Mouse (Mus musculus) cerebellum, adult 11-12 months (tissue): ENCODE measurements at regions not wholly inside any gene's neighbourhood (a gene's known extent, or its start where the extent isn't known, plus 50 kb on each side); places are given as distances from the start of the nearest gene placed in this dataset.

Experiments used
- DNase-seq: peaks from one replicate; pipeline ENCODE4 v3.0.0; 2022

DNA sequence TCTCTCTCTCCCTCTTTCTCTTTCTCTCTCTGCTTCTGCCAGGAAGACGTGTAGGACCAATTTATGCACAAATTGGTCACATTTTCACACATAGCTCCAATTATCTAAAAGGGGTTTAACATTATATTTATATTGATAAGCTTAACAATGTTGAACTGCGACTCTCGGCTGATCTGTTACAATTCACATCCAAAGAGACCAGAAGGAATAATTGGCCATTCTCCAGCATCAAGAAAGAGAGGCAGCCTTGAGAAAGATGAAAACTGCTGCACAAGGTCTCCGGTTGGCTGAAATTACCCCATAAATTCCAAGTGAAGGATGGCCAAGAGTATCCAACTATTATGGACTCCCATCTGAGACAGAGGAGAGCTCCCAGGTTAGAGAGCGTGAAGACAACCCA, 398.4 kb downstream of the Tshz3 start:
- no peak for DNase-seq

DNA sequence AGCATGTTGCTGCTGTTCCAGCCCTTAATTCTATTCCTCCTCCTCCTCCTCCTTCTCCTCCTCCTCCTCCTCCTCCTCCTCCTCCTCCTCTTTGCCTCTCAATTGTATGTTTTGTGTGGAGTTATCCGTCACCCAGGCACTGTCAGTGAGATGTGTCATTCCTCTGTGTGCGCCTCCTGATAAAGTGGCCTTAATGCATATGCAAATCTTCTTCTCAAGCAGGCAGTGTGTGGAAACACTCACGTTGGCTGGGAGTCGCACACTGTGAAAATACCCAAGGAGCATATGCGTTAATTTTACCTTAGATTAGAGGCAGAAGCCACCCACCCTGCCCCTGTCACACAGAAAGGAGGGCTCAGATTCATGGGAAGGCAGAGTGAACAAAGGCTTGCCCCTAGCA, 401.0 kb downstream of the Tshz3 start:
- DNase-seq, result no peak

DNA sequence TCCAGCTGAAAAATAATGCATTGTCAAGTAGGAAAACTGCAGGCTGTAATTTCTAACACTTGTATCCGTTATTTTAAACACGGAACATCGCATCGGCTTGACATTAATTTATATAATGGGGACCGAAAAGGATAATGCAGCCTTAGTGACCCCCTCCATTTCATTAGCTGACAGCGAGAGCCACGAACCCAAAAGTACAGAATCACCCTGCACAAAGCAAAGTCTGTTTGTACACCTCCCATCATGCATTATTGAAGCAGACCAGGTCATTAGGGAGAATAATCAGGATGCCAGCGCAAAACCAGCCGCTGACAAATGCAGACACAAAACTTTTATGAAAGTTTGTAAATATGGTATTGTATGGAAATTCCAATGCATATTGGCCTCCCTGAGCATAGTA, 406.8 kb downstream of the Tshz3 start:
- no peak for DNase-seq

DNA sequence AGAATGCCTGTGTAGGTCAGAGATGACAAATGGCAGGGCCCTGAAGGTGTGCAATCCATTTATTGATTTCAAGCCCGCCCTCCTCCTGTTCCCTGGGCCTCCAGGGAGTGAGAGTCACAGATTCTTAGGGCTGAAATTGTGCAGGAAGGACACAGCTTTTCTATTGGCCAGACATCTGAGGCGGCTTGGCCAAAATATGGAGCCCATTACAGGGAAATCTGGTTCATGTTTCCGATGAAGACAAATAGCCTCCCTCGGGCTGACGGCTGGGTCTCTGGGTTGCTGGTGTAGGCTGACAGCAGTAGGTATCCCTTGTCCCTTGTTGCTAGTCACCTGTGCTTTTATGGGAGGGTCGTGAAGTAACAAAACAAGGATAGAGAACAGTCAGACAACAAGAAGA, 413.2 kb downstream of the Tshz3 start:
- no peak for DNase-seq

DNA sequence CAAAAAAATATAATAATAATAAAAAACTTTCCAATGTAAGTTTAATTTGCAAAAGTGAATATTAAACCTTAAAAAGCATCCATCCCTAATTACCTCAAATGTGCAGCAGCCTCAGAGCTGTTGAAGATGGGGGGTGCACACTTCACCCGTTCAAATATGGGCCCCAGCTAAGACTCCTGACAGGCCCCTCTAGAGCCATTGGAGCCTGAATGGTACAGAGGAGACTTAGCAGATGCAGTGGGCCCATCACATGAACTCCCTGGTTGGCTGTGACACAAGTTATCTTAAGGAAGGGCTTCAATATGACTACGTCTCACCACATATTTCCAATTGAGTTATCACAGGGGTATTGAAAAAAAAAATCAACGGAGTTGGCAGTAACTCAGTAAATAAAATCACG, 422.9 kb downstream of the Tshz3 start:
- DNase-seq, result no peak

DNA sequence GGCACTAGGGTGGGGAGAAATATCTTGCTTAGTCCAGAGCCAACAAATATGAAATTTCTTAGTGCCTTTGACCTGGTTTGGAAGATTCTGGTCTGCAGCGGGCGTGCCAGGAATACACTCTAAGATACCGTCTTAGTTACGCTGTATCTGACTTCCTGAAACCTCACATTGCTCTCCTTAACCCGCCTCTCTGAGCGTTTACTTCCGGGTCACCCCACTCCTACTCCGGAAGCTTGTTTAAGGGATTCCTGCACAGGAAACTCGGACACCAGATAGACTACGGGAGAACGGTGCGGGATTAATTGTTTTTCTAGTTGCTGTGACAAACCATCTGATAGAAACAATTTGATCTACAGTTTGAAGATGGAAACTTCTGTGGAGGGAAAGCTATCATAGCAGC, 442.3 kb downstream of the Tshz3 start:
- no peak for DNase-seq

DNA sequence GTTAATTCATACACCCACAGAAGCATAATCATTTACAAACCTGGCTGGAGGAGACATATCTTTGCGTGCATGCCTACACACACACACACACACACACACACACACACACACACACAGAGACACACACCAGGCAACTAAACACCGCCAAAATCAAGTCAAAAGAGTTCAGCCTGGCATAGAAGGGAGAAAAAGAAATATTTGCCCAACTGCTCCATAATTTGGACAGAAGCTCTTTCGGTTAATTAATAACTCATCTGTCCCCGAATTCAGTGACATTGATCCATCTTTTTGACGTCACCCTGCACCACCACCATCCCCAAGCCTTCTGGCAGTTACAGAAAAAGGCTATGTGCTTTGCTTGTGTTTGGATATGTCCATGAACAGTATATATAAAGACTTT, 444.9 kb downstream of the Tshz3 start:
- no peak for DNase-seq

DNA sequence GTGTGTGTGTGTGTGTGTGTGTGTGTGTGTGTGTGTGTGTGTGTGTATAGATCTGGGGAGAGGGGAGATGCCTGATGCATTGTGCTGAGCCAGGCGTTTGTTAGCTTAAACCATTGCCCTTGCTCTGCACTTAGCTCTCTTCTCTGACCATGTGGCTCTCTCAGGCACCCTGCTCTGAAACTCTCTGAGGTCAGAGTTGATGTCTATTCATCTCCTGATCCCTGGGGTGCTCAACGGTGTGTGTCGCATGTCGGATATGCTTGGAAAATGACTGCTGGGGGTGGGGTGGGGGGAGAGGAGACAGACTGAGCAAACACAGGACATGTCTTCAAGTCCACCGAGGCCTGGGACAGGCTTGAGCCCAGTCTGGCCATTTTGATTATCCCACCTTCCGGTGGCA, 446.4 kb downstream of the Tshz3 start:
- no peak for DNase-seq

DNA sequence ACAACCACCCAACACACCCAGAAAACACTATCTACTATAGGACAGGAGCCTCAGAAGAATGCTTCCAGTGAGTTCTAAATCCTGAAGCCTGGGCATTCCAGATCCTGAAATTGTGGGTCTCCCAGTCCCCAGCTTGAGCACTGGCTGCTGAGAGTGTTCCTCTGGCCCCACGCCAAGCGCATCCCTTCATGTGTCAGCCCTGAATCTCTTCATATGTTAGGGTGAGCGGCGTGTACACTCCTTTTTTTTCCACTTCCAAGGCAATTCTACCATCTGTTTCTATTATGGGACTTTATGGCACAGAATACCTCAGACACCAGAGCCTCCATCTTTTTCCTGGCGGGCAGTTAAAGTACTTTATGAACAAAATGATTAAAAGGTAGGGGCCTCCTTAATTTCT, 451.8 kb downstream of the Tshz3 start:
- DNase-seq, result no peak

DNA sequence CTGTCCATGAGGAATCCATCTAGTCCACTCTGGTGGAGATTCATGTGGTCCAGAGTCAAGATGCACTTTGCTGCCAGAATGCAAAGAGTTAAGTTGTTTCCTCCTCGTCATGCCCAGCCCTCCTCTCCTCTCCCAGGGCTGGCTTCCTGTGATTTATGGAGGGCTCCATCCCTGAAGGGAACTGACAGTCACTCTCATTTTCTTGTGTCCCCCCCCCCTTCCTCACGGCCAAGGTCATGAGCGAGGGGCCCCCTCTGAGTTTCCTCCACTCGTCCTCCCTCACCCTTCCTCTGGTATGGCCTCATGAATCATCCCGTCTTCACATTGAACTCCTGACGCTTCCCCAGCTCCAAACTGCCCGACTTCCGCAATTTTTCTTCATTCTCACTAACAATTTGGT, 461.9 kb downstream of the Tshz3 start:
- DNase-seq, result no peak

DNA sequence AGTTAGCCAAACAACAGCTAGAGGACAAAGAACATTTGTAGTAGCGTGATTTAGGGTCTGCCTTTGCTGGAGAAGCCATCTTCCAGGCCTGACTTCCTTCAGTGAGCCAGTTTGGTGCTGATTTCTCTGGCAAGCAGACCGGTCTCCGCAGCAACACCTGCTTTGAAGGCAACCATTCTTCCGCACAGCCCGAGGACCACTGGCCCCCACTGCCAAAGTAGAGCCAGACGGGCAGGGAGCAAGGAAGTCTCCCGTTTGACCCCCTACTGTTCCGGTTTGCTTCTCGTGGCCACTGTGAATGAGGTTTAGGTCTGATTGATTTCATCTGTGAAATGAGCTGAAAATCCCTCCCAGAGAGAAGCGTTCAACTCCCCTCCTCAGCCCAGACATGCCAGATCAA, 471.0 kb downstream of the Tshz3 start:
- no peak for DNase-seq

DNA sequence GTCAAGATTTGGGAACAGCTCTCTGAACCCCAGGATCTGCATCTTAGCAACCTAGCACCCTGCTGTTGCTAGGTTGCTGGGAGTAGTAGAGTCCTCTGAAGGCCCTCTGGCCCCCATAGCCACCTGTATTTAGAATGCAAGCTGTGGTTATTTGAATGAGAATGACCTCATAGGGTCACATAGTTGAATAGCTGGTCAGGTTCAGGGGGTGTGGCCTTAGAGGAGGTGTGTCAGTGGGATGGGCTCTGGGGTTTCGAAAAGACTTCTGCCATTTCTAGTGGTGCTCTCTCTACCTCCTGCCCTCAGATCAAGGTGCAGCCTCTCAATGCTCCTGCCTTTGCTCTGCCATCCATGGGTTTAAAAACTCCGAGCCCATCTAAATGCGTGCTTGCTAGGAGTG, 477.8 kb downstream of the Tshz3 start:
- DNase-seq, result no peak

DNA sequence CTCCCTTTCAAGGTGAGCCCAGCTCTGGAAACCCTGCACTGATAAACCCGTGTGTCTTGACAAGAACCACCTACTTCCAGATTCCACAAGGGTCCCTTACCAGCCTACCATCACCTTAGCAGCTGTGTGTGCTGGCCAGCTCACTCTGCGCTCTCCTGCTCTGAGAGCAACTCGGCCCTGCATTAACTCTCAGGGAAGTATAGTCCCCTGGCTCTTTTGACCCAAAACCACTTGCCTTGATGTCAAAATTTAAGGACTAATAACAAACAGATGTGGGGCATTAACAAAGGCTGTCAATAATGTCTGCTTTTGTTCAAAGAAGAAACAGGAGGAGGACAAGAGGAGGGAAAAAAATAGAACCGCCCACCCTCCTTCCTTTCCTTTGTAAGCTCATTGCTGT, 480.3 kb downstream of the Tshz3 start:
- DNase-seq, result no peak

DNA sequence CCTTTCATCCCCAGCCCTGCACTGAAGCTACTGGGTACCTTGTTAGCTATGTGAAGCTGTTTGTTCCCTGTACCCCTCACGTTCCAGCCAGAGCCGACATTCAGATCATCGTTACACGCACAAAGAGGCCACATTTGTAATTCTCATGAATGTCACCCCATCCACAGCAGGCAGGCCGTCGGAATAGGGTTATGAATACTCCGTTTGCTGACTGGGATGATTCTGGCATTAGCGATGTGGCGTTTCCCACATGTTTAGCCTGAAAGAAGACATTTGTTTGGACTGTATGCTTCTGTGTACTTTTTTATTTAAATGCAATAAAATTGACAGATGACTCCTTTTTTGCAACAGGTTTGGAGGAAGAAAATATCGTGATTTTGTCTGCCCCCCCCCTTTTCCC, 482.0 kb downstream of the Tshz3 start:
- no peak for DNase-seq

DNA sequence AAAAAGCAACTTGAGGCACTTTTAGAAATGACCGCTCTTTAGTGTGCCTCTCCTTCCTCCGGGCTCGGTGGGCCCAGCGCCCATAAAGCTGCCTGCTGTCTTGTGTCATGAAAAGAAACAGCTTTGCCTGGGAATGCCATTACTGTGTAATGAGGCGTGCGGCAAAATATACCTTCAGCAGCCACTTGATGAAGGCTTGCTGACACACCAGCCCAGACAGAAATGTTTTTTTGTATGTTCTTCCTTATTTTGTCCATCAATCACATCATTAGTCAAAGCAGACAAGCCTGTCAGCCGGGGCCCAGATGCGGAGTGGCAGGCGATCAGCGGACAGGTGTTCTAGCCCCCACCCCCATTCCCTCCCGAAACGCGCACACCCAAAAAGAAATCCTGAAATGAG, 482.5 kb downstream of the Tshz3 start:
- DNase-seq, result no peak

DNA sequence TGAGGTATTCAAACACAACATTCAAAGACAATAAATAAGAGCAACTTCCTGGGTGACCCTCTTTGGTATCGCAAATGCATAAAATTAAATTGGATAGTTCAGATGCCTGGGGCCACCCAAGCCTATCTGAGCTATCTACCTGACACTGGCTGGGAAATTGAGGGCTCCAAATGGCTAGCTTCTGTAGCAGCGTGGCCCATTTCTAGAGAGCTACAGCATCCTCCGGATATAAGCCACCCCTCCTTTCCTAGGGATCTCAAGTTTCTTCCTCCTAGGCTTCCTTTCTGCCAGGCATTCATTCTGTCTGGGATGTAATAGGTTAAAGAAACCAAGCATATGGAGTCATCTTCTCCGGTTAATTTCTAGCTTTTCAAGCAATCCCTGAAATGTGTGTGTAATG, 483.2 kb downstream of the Tshz3 start:
- DNase-seq, result no peak

DNA sequence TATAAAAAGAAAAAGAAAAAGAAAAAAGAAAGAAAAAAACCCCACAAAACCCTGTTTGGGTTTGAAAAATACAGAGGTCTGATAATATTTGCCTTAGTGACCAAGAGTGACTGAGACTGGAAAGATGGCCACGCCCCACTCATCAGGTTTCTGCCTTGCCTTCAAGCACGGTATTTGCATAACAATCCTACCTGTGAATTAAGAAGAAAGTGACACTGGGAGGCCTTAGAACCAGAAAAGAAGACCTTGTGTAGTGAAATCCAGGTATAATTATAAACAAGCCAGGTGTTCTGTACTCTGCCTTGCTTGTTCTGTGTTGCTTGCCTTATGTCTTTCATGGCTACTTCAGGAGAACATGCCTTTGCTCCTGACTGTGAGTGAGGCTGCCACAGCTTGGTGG, 494.6 kb downstream of the Tshz3 start:
- DNase-seq, result no peak

DNA sequence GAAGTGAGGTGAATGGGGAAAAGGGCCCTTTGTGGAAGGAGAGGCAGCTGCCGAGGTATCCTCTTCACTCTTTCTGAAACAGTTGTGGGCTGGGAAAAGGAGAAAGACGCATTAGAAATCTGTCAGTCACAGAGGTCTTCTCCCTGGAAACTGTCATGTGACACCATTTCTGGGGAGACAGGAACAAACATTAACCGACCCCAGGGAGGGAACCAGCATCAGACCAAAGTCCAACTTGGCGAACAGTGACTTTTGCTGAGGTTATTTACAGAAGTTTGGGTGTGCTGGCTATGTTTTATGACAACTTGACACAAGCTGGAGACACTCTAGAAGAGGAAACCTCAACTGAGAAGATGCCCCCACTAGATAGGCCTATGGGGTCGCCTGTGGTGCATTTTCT, 506.9 kb downstream of the Tshz3 start:
- no peak for DNase-seq

DNA sequence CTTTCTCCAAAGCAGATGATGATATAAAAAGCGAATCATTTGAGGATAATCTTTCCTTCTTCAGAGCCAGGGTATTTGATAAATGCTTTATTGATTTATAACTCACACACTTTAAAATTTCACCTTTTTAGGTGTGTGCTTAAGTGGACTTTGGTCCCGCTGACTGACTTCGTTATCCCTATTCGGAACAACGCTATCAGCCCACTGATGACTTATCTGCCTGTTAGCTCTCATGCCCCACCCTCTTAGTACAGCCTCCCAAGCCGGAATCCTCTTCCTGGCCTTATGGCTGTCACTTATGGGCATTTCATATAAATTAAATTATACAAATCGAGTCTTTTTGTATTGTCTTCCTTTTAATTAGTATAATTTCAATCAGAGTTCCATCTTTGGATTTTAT, 510.4 kb downstream of the Tshz3 start:
- DNase-seq, result no peak

DNA sequence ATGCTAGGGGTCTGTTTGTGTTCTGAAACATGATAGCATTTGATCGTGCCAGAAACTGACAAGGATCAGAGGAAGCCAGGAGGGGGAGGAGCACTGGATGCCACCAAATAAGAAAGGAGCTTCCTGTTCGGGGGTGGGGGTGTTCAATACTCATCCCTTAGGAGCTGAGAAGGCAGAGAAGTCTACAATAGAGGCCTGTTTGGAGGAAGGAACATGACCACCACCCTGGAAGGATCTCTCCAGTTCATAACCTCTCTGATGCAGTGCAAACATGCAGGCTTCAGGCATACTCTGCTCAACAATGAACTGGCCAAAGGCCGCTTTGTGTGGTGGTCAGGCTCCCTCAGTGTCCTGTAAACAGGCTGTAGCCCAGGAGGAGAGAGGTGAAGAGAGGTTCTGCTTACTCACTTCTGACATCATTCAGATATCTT, 515.8 kb downstream of the Tshz3 start:
- DNase-seq, result no peak

DNA sequence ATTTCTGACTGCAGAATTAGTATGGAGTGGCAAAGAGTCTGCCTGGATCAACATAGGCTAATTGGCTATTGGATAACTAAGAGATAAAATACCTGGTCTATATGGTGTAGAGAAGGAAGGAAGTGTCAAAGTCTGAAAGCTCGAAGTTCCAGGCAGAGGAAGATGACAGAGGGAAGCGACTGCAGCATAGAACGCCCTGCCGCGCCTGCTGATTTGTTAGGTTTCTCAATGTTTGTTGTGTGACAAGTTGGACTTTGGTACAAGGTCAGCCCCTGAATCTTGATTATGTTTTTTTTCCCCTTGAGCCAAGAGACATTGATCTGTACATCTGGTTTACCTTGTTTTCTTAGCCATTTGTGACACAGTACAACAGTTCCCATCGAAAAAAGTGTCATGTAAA, 517.6 kb downstream of the Tshz3 start:
- no peak for DNase-seq

DNA sequence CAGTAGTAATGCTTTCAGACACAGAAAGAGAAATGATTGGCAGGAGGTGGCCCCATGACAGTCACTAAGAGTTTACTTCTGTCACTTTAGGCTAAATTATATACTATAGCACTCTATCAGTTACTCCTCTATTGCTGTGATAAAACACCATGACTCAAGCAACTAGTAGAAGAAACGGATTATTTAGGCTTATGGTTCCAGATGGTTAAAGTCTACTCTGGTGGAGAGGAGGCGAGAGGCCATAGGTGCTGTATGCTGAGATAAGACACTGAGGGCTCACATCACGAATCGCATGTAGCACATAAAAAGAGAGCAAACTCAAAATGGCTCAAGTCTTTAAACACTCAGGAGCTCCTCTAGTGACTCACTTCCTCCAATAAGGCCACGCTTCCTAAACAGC, 522.6 kb downstream of the Tshz3 start:
- DNase-seq, result no peak

DNA sequence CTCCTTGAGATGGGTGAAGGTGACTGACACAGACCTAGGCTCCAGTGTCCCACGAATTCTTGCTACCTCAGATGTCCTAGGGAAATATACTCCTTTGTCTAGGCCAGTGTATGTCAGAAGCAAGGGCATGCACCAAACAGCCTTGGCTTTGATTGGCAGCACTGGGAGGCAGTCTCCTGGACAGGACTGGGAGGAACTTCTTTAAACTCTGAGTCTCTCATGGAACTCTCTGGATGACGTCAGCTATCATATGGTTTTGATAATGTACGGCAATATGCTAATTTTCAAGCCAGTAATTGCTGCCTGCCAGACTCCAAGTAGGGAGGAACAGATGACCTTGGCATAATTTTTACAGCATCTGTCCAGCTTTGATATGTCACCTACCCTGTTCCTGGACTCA, 528.5 kb downstream of the Tshz3 start:
- no peak for DNase-seq

DNA sequence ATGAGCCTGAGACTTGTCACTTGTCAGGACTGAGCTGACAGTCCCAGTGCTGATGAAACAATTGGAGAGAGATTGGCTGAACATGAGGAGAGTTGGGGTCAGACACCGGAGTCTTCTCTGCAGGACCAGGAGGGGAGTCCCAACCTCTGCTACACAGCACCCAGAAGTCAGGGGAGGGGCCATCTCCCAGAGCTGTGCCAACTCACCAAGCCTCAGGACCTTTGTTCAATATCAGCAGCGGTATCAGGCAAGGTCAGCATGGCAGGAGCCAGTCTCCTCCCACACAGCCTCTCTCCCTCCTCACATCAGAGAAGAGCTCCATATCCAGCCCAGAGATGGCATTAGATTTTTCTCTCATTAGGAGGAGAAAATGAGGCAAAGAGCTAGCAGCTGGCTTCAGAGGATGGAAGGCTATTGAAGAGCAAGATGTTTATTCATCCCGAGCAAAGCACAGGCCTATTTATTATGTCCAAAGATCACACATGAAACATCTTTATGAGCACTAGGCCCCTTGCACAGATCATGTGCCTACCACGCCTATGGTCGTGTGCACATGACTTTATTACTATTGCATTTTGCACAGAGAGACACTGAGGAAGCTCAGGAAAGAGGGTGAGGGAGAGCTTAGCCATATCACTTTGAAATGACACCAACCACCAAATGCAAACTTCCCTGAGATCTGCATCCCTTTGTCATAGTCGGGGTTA, 532.9 kb downstream of the Tshz3 start:
- no peak for DNase-seq

DNA sequence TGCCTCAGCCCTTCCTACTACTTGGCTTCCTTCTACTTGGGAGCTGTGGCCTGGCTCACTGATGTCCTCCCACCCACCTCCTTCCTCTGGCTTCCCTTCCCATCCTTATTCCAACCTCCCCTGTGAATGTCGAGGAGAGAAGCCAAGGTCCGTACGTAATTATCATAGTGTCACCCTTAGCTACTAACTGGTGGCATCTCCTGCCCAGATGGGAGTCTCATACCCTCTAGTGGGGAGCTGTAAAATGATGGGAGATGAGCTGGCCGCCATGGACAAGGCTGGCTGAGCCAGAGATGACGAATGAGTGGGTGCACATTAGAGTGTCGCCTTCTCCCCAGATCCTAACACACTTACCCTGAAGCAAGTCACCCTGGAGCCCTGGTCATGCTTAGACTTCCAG, 532.6 kb downstream of the Zfp536 start:
- DNase-seq, result no peak

DNA sequence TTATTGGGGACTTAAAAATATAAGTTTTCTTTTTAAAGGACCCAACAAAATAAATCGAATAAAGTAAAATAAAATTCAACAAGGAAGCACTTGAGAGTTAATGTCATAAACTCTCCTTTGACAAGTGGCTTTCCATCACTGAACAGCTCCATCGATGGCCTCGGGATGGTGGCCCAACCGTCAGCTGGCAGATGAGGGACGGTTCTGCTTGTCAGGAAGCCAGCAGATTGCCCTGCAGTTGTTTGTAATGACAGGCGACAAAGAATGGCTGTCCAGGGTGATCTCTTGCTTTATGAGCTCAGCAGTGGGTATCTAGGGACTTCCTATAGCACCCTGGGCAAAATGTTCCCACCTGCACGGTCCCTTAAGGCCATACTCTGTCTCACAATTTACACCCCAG, 531.7 kb downstream of the Zfp536 start:
- no peak for DNase-seq
